Mouse (Mus musculus) stomach, postnatal 0 days (tissue): Measurements from ENCODE around the gene Wfdc1. TPM values are rescaled to one million over a fixed set of nuclear protein-coding genes. Genes with fewer than 3 reads are reported as not detected.

Experiments
- ATAC-seq: fragments of 200-750 bp; cut with Nextera tagmentation; 2 replicates; pipeline ENCODE4 v1.8.0; 2017; ENCODE audit not compliant: low FRiP score, low TSS enrichment
- DNase-seq: peaks from one replicate; pipeline ENCODE4 v3.0.0-alpha.2; 2016; ENCODE audit warnings: low spot score
- H3K27ac ChIP-seq: fragments of 300-500 bp; sonication (generic); replicated peaks from 2 replicates; pipeline ENCODE4 v1.5.1; 2014; ENCODE audit warnings: mild to moderate bottlenecking, control low read depth
- H3K27me3 ChIP-seq: fragments of 300-500 bp; sonication (generic); 2 replicates; pipeline ENCODE4 v1.6.1; 2014; ENCODE audit warnings: low read length; ENCODE audit not compliant: control insufficient read depth, insufficient read depth
- H3K36me3 ChIP-seq: fragments of 300-500 bp; sonication (generic); 2 replicates; pipeline ENCODE4 v1.6.1; 2014; ENCODE audit warnings: low read length, mixed read lengths; ENCODE audit not compliant: control insufficient read depth, insufficient read depth
- H3K4me1 ChIP-seq: fragments of 300-500 bp; sonication (generic); replicated peaks from 2 replicates; pipeline ENCODE4 v1.6.1; 2014; ENCODE audit warnings: antibody characterized with exemption; ENCODE audit not compliant: control insufficient read depth, insufficient read depth
- H3K4me2 ChIP-seq: fragments of 300-500 bp; sonication (generic); replicated peaks from 2 replicates; pipeline ENCODE4 v1.6.1; 2014; ENCODE audit warnings: low read depth, mild to moderate bottlenecking, control low read depth, moderate library complexity
- H3K4me3 ChIP-seq: fragments of 300-500 bp; sonication (generic); 2 replicates; pipeline ENCODE4 v1.5.1; 2014; ENCODE audit warnings: low read depth, low read length, control low read depth
- H3K9ac ChIP-seq: fragments of 300-500 bp; sonication (generic); 2 replicates; pipeline ENCODE4 v1.6.1; 2014; ENCODE audit warnings: mild to moderate bottlenecking, low read length, control low read depth, mixed read lengths
- H3K9me3 ChIP-seq: fragments of 300-500 bp; sonication (generic); 2 replicates; pipeline ENCODE4 v1.6.1; 2016; ENCODE audit warnings: low read length; ENCODE audit not compliant: control insufficient read depth
- CTCF ChIP-seq: IDR thresholded peaks from 2 replicates; pipeline ENCODE4 v1.5.1; 2016; ENCODE audit warnings: antibody characterized with exemption, low read depth, mild to moderate bottlenecking, moderate library complexity
- EP300 ChIP-seq: optimal IDR thresholded peaks from 2 replicates; pipeline ENCODE3; 2016; ENCODE audit warnings: antibody characterized with exemption
- WGBS: fragments of 180-500 bp; shearing (Covaris S2); extraction: QIAGEN DNeasy Blood & Tissue Kit; methylation state at CpG from one replicate; pipeline ENCODE4 v1.1.7; 2014; 5-methylcytosine and 5-hydroxymethylcytosine counted together
- polyA plus RNA-seq: library from polyadenylated mRNA; unstranded; fragments of >200 nt; fragmentation: Nextera tagmentation; extraction: Ambion mirVana; gene quantifications from 2 replicates; pipeline ENCODE4 v1.2.1, GENCODE M21; 2015

The Wfdc1 gene
- polyA plus RNA-seq, 1 experiment from 2014 or later, result 58.0 TPM

- 0 out of 2 replicates have a peak, but pooled peaks cover 3% of the 10 kb centered on the region for H3K4me1 ChIP-seq
- no peak overlapping the region for H3K4me2 ChIP-seq
- H3K27ac ChIP-seq, result peak overlapping the region; percentile 74
- ATAC-seq, result peak; percentile 79
- no peaks in the 10 kb centered on the region for H3K36me3 ChIP-seq
- WGBS, result 56% methylated on average over 14 of the region's 14 CpGs
- H3K4me3 ChIP-seq, result no peak overlapping the region
- no peak overlapping the region; the same call in 1 of the 2 replicates for H3K9ac ChIP-seq
- DNase-seq, result peak; percentile 67
- no peaks in the 10 kb centered on the region for H3K9me3 ChIP-seq
- TF ChIP-seq CTCF (no peak), EP300 (no peak)
- H3K27me3 ChIP-seq, result no peaks in the 10 kb centered on the region
Observed at GRCm38 (mm10) chr8:119708878-119709702, 42.9 kb downstream of the Wfdc1 start.

DNA sequence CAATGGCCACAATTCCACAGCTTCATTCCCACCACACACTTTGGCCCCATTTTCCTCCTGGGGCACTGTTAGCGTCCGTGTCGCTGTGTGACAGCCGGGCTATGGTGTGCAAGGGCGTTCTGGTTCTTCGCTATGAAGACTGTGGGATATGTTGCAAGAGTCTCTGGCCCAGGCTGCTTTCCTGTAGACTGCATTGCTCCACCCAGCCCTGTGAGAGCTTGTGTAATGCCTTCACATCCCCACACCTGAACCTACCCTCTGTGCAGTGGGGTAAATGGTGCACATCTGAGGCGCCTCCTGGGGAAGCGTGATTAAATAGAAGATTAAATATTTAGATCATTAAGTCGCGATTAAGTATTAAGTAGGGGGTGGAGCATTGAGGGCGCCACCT, 43.5 kb downstream of the Wfdc1 start:
- no peak overlapping the region for H3K9ac ChIP-seq
- no peaks in the 10 kb centered on the region for H3K9me3 ChIP-seq
- no peak overlapping the region for H3K4me2 ChIP-seq
- no peaks in the 10 kb centered on the region for H3K27me3 ChIP-seq
- peaks cover 6% of the 10 kb centered on the region; the same call in 1 of the 2 replicates for H3K4me1 ChIP-seq
- no peak for TF ChIP-seq EP300
- TF ChIP-seq CTCF, result no peak
- no peaks in the 10 kb centered on the region for H3K36me3 ChIP-seq
- 55% methylated on average over 11 of the region's 11 CpGs for WGBS
- H3K4me3 ChIP-seq, result no peak overlapping the region
- DNase-seq (peak; percentile 41), ATAC-seq (peak; percentile 59)
- H3K27ac ChIP-seq, result peak overlapping the region; percentile 74

DNA sequence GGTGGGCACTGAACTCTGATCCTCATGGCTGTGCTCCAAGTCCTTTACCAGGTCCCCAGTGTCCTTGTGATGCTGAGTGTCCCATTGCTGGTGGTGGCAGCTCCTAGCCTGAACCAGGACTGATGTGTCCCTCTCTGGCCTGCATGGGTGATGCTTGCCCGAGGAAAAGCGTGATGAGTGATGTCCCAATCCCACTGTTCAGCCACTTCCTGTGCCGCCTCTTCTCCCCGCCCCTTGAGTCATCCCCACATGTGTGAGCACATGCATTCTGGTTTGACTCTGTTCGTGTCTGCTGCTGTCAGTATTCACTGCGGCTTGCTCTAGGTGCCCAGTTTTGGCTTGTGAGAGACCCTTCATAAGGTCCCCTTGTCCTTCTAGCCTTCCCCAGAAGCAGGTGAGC, 46.1 kb downstream of the Wfdc1 start:
- no peak for ATAC-seq
- TF ChIP-seq EP300 (no peak), CTCF (no peak)
- DNase-seq, result peak; percentile 50

GRCm38 (mm10) chr8:119713421-119713820, 47.3 kb downstream of the Wfdc1 start:
- WGBS, result 85% methylated on average over 5 of the region's 5 CpGs
- Histone ChIP-seq H3K27ac (no peak overlapping the region), H3K9me3 (no peaks in the 10 kb centered on the region), H3K36me3 (no peaks in the 10 kb centered on the region), H3K4me2 (no peak overlapping the region), H3K9ac (no peak overlapping the region), H3K4me1 (peaks cover 6% of the 10 kb centered on the region; the same call in 1 of the 2 replicates), H3K27me3 (no peaks in the 10 kb centered on the region), H3K4me3 (no peak overlapping the region)
- ATAC-seq, result no peak
- DNase-seq, result no peak
- TF ChIP-seq CTCF (no peak), EP300 (no peak)

More for the DNA sequence above, 46.1 kb downstream of the Wfdc1 start:
- no peaks in the 10 kb centered on the region for H3K36me3 ChIP-seq
- H3K27me3 ChIP-seq, result no peaks in the 10 kb centered on the region
- WGBS, result 55% methylated on average over 6 of the region's 6 CpGs
- no peaks in the 10 kb centered on the region for H3K9me3 ChIP-seq
- no peak overlapping the region for H3K4me3 ChIP-seq
- H3K4me1 ChIP-seq, result peaks cover 6% of the 10 kb centered on the region; the same call in 1 of the 2 replicates
- no peak overlapping the region for H3K9ac ChIP-seq
- no peak overlapping the region for H3K4me2 ChIP-seq
- H3K27ac ChIP-seq, result peak overlapping the region; percentile 45; the same call in 1 of the 2 replicates

DNA sequence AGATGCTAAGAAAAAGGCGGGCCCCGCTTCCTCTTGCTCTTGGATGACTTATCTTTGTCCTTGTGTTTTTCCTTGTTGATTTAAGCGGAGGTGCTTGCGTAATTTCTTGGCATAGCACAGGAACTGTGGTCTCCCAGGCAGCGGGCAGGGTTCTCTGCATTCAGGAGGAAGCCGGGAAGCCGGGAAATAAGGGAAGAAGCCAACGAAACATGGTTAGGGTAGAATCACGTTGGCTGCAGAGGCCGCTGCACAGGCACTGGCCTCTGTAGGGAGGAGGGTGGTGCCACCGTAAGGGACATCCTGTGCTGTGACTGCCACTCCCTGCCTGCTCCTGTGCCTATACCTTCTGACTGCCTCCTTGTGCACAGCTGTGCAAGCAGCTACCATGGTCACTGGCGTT, 49.1 kb downstream of the Wfdc1 start:
- H3K4me2 ChIP-seq, result no peak overlapping the region; the same call in 1 of the 2 replicates

GRCm38 (mm10) chr8:119716730-119717299, 50.6 kb downstream of the Wfdc1 start:
- no peak overlapping the region for H3K9ac ChIP-seq
- DNase-seq (peak; percentile 78), ATAC-seq (peak; percentile 75)
- no peak overlapping the region for H3K4me2 ChIP-seq
- H3K27ac ChIP-seq, result peak overlapping the region; percentile 53
- no peak overlapping the region for H3K4me3 ChIP-seq
- TF ChIP-seq CTCF, result no peak
- TF ChIP-seq EP300, result no peak
- no peaks in the 10 kb centered on the region for H3K27me3 ChIP-seq
- no peaks in the 10 kb centered on the region for H3K36me3 ChIP-seq
- H3K9me3 ChIP-seq, result no peaks in the 10 kb centered on the region
- peaks cover 3% of the 10 kb centered on the region; the same call in 1 of the 2 replicates for H3K4me1 ChIP-seq

More for the DNA sequence above, 49.1 kb downstream of the Wfdc1 start:
- Histone ChIP-seq H3K4me1 (peaks cover 3% of the 10 kb centered on the region; the same call in 1 of the 2 replicates), H3K9ac (no peak overlapping the region), H3K27me3 (no peaks in the 10 kb centered on the region), H3K36me3 (no peaks in the 10 kb centered on the region), H3K9me3 (no peaks in the 10 kb centered on the region), H3K27ac (peak overlapping the region; percentile 63), H3K4me3 (no peak overlapping the region)
- WGBS, result 22% methylated on average over 12 of the region's 12 CpGs
- DNase-seq, result peak; percentile 75
- no peak for TF ChIP-seq EP300
- peak; percentile 17; the same call in 1 of the 2 replicates for TF ChIP-seq CTCF
- ATAC-seq, result peak; percentile 83
